Mouse (Mus musculus): ENCODE measurements around the gene Msl2. TPM values are rescaled to one million over a fixed set of nuclear protein-coding genes. Genes with fewer than 3 reads are reported as not detected.

Gene Msl2
- polyA plus RNA-seq (2015; fragmentation: Nextera tagmentation; extraction: Ambion mirVana): 2.2 and 2.4 TPM in 2 replicates

GRCm38 (mm10) chr9:101073987-101074331 is at the start of gene Msl2:
Gene Msl2, plus strand, starts transcription at chr9:101074101.
- peaks cover 4% of the 10 kb centered on the region; the same call in 1 of the 2 replicates for H3K36me3 ChIP-seq (replicated peaks; ENCODE audit: insufficient read depth, low read length)
- H3K4me1 ChIP-seq (ENCODE audit: insufficient read depth): peaks cover 15% of the 10 kb centered on the region
- peak within 1 kb of the TSS; percentile 100 for H3K9ac ChIP-seq (replicated peaks)
- DNase-seq: no peak
- H3K4me3 ChIP-seq (ENCODE audit: low read depth, low read length): peak within 1 kb of the TSS; percentile 96
- H3K27me3 ChIP-seq (ENCODE audit: insufficient read depth, low read length): no peaks in the 10 kb centered on the region
- peak; percentile 52 for ATAC-seq
- no peak for TF ChIP-seq EP300 (IDR thresholded peaks at IDR 0.05; ENCODE audit: low read depth)
- TF ChIP-seq CTCF (IDR thresholded peaks at IDR 0.05; ENCODE audit: low read depth): no peak
- H3K4me2 ChIP-seq (ENCODE audit: low read depth, low read length): peak within 1 kb of the TSS; percentile 96
- H3K27ac ChIP-seq (ENCODE audit: low read depth): peak within 1 kb of the TSS; percentile 100
- H3K9me3 ChIP-seq (ENCODE audit: low read length): no peaks in the 10 kb centered on the region
- WGBS (ENCODE audit: insufficient replicate concordance): under 1% methylated on average over 32 of the region's 43 CpGs

GRCm38 (mm10) chr9:101033761-101034447 is 40.0 kb upstream of the Msl2 start:
- Histone ChIP-seq H3K9ac (replicated peaks) (peak overlapping the region; percentile 79), H3K36me3 (replicated peaks; ENCODE audit: insufficient read depth, low read length) (peaks cover 4% of the 10 kb centered on the region; the same call in 1 of the 2 replicates), H3K4me3 (ENCODE audit: low read depth, low read length) (peak overlapping the region; percentile 64), H3K4me2 (ENCODE audit: low read depth, low read length) (peak overlapping the region; percentile 88), H3K27me3 (ENCODE audit: insufficient read depth, low read length) (no peaks in the 10 kb centered on the region), H3K9me3 (ENCODE audit: low read length) (no peaks in the 10 kb centered on the region), H3K27ac (ENCODE audit: low read depth) (peak overlapping the region; percentile 96), H3K4me1 (ENCODE audit: insufficient read depth) (peaks cover 28% of the 10 kb centered on the region)
- DNase-seq: no peak
- no peak for ATAC-seq
- 4% methylated on average over 14 of the region's 14 CpGs for WGBS (ENCODE audit: insufficient replicate concordance)
- TF ChIP-seq CTCF (IDR thresholded peaks at IDR 0.05; ENCODE audit: low read depth): no peak
- TF ChIP-seq EP300 (IDR thresholded peaks at IDR 0.05; ENCODE audit: low read depth): no peak

- H3K36me3 ChIP-seq (replicated peaks; ENCODE audit: insufficient read depth, low read length): 0 out of 2 replicates have a peak, but pooled peaks cover 4% of the 10 kb centered on the region
- H3K4me2 ChIP-seq (ENCODE audit: low read depth, low read length): peak within 1 kb of the TSS; percentile 88
- peaks cover 28% of the 10 kb centered on the region for H3K4me1 ChIP-seq (ENCODE audit: insufficient read depth)
- DNase-seq (peak; percentile 95), ATAC-seq (peak; percentile 99)
- peak within 1 kb of the TSS; percentile 96 for H3K27ac ChIP-seq (ENCODE audit: low read depth)
- H3K9ac ChIP-seq (replicated peaks): peak within 1 kb of the TSS; percentile 79
- H3K9me3 ChIP-seq (ENCODE audit: low read length): no peaks in the 10 kb centered on the region
- WGBS (ENCODE audit: insufficient replicate concordance): under 1% methylated on average over 59 of the region's 61 CpGs
- peak within 1 kb of the TSS; percentile 64 for H3K4me3 ChIP-seq (ENCODE audit: low read depth, low read length)
- peak; percentile 38 for TF ChIP-seq CTCF (IDR thresholded peaks at IDR 0.05; ENCODE audit: low read depth)
- TF ChIP-seq EP300 (IDR thresholded peaks at IDR 0.05; ENCODE audit: low read depth): peak; percentile 25; the same call in 1 of the 2 replicates
- H3K27me3 ChIP-seq (ENCODE audit: insufficient read depth, low read length): no peaks in the 10 kb centered on the region
Observed at GRCm38 (mm10) chr9:101034448-101035098, 39.3 kb upstream of the Msl2 start, which contains the start of gene Pccb. Gene Pccb, minus strand, starts transcription at chr9:101034898.

- H3K9ac ChIP-seq (replicated peaks): no peak overlapping the region
- TF ChIP-seq EP300 (IDR thresholded peaks at IDR 0.05; ENCODE audit: low read depth) (no peak), CTCF (IDR thresholded peaks at IDR 0.05; ENCODE audit: low read depth) (no peak)
- ATAC-seq (no peak), DNase-seq (no peak)
- H3K4me3 ChIP-seq (ENCODE audit: low read depth, low read length): no peak overlapping the region
- H3K27ac ChIP-seq (ENCODE audit: low read depth): peak overlapping the region; percentile 96
- no peaks in the 10 kb centered on the region for H3K9me3 ChIP-seq (ENCODE audit: low read length)
- 72% methylated on average over 11 of the region's 15 CpGs for WGBS (ENCODE audit: insufficient replicate concordance)
- H3K36me3 ChIP-seq (replicated peaks; ENCODE audit: insufficient read depth, low read length): no peaks in the 10 kb centered on the region
- peaks cover 27% of the 10 kb centered on the region for H3K4me1 ChIP-seq (ENCODE audit: insufficient read depth)
- no peaks in the 10 kb centered on the region for H3K27me3 ChIP-seq (ENCODE audit: insufficient read depth, low read length)
- peak overlapping the region; percentile 6; the same call in 1 of the 2 replicates for H3K4me2 ChIP-seq (ENCODE audit: low read depth, low read length)
Observed at GRCm38 (mm10) chr9:101035836-101036596, 37.9 kb upstream of the Msl2 start.

DNA sequence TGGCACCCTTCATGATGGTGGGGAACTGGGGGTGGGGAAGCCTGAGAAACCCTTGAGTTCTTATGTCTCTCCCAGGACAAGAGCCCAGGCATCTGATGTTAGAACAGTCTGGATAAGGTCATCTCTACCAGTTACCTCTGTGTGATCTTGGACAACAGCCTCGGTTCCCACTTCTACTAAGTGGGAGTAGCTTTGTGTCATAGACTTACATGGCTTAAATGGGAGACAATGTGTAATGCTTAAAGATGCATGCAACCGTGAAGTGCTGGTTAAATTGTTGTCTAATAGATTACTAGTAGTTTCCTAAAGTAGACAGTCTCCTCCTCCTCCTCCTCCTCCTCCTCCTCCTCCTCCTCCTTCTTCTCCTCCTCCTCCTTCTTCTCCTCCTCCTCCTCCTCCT is 37.0 kb upstream of the Msl2 start:
- DNase-seq: no peak
- no peak for TF ChIP-seq CTCF (IDR thresholded peaks at IDR 0.05; ENCODE audit: low read depth)
- no peak for TF ChIP-seq EP300 (IDR thresholded peaks at IDR 0.05; ENCODE audit: low read depth)
- H3K4me3 ChIP-seq (ENCODE audit: low read depth, low read length): no peak overlapping the region
- H3K4me1 ChIP-seq (ENCODE audit: insufficient read depth): peaks cover 26% of the 10 kb centered on the region
- no peak overlapping the region for H3K27ac ChIP-seq (ENCODE audit: low read depth)
- no peak for ATAC-seq
- no peaks in the 10 kb centered on the region for H3K36me3 ChIP-seq (replicated peaks; ENCODE audit: insufficient read depth, low read length)
- H3K9ac ChIP-seq (replicated peaks): no peak overlapping the region
- WGBS (ENCODE audit: insufficient replicate concordance): 58% methylated on average over 2 of the region's 2 CpGs
- H3K27me3 ChIP-seq (ENCODE audit: insufficient read depth, low read length): no peaks in the 10 kb centered on the region
- peak overlapping the region; percentile 55 for H3K4me2 ChIP-seq (ENCODE audit: low read depth, low read length)
- no peaks in the 10 kb centered on the region for H3K9me3 ChIP-seq (ENCODE audit: low read length)
